Mouse (Mus musculus) left cerebral cortex, postnatal 4 days (tissue): ENCODE results near the gene Pax3. TPM values are rescaled to one million over a fixed set of nuclear protein-coding genes. Genes with fewer than 3 reads are reported as not detected.

Experiments
- DNase-seq: peaks from one replicate; pipeline ENCODE4 v3.0.0-alpha.2; 2022
- intact Hi-C: fragments of 180-260 bp; cut with DNase I; formaldehyde crosslinking; loops from one replicate; pipeline ENCODE4 v1.15.1; 2025
- total RNA-seq, 2 experiments: library from RNA; stranded (reverse); gene quantifications; 2 replicates each; pipeline ENCODE4 v1.2.3; 2021

The Pax3 gene
- total RNA-seq, 2 experiments from 2014 or later: not detected

DNA sequence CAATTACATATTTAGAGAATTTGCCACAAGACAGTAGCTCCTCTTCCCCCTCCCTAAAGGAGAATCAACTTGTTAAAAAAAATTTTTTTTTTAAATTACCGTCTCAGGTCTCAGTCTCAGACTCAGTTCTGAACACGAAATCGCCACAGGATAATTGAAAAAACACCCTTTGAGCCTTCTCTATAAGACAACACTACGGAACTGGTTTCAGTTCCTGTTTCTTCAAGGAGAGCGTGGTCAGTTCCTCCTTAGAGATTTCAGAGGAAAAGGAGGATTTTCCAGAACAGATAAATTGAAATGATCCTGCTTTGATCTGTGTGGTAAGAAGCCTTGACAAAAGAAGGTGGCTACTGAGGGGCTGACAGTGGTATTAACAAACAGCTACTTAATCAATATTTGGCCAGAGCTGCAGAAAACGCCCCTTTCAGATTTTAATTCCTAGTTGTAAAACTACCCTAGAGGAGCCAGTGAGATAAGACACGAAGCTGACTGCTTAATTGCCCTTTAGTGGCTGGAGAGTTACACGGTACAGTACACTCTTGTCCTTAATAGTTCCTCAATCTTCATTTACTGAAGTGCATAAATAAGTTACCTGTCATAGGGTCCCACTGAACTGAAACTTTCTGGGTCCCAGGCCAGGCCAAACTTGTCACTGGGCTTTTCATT lies 9.7 kb downstream of the Pax3 start:
- intact Hi-C loops: no loop called here
- no peak for DNase-seq

DNA sequence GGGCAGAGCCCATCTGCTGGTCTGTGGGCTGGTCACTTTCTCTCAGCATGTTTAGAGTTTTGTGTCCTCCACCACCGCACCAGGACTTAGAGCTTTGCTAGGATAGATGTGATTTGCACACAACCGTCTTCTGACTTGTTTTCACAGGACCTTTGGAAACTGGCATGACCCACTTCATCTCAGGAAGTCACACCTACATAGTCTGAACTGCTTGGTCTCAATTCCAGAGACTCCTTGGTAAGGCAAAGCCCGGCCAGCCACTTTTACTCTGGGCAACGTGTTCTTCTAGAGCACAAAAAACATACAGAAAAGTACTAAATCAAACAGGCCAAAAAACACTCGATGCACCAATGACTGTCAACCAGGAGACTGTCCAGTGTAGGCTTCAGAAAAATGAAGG lies 14.0 kb downstream of the Pax3 start:
- intact Hi-C loops: no loop called here
- no peak for DNase-seq

DNA sequence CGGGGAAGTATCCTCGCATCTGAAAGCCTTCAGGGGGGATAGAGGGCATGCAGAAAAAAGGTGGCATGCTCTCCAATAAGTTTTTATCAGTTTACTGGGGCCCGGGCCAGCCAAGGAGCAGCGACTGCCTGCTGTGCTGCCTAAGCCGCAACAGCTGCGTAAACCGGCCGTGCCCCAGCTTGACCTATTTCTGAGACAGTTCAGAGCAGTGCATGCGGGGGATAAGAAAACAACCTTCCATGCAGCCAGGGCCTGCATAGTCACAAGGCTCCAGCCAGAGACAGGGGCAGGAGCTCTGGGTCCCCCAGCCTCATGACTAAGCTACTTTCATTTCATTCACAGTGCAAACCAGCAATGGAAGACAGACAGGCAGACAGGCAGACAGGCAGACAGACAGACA lies 15.1 kb downstream of the Pax3 start:
- intact Hi-C loops: no loop called here
- DNase-seq: peak; percentile 51

DNA sequence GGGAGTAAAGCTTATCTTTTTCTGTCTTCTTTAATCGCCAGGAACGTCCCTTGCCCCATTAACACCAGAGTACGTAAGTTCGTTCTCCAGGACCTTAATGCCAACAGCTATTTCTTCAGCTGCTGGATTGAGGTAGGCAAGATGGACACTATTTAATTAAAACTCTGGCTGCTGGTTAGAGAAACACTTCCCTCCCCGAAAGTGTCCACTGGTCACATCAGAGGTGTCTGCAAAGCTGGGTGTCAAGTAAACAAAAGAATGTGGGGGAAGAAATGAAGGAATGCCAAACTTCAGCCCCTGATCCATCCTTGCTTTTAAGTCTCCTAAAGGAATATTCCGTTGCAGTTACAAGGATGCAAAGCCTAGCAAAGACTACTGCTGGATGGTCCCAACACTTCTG lies 24.6 kb downstream of the Pax3 start:
- no peak for DNase-seq
- intact Hi-C loops: no loop called here

DNA sequence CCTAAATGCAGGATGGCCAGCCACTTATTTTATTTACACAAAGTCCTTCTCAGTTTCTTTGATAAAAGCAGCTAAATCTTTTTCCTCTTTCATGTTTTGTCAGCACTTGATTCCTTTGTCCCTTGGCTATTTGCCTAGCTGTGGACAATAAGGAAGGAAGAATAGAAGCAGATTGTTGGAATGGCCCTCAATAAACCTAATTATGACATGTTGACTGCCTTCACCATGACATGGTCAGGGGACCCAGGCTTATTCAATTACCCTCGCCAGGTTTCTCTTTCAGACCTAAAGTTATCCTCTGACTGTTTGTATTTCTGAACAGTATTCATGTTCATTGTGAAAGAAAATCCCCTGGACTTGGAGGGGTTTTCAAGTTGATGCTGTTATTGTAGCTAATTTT lies 25.3 kb downstream of the Pax3 start:
- no peak for DNase-seq
- intact Hi-C loops: no loop called here

DNA sequence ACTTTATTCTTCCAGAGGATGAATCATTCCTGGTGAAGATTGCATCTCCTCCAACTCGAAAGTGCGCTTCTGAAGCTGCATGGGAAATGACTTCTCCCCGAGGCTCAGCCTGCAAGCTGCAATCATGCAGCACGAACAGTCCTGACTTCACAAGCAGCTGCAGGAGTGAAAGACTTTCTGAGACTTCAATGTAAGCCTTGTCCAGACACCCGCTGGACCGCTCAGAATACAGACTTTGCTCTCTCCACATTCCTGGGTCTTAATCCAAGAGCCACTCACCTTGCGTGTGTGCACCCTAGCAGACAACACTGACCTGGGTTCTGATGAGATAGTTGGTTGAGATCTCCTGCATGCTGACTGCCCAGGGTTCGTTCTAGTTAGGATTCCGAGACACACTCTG lies 26.2 kb downstream of the Pax3 start:
- intact Hi-C loops: no loop called here
- DNase-seq: no peak

DNA sequence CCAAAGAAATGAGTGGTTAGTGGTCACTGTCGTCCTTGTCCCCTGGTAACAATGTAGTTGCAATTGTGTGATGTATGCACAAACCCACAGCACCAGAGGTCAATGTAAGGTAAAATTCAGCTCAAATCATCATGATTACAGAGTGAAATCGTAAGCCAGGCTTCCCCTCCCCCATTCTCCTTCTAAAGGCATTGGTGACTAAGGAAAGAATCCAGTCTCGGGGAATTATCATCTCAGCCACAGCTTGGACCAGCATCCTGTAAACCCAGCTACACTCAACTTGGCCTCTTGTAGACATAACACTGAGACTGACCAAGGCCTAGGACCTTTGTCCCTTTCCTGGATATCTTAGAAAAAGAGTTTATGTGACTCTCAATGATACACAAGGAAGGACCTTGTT lies 28.1 kb downstream of the Pax3 start:
- intact Hi-C loops: no loop called here

DNA sequence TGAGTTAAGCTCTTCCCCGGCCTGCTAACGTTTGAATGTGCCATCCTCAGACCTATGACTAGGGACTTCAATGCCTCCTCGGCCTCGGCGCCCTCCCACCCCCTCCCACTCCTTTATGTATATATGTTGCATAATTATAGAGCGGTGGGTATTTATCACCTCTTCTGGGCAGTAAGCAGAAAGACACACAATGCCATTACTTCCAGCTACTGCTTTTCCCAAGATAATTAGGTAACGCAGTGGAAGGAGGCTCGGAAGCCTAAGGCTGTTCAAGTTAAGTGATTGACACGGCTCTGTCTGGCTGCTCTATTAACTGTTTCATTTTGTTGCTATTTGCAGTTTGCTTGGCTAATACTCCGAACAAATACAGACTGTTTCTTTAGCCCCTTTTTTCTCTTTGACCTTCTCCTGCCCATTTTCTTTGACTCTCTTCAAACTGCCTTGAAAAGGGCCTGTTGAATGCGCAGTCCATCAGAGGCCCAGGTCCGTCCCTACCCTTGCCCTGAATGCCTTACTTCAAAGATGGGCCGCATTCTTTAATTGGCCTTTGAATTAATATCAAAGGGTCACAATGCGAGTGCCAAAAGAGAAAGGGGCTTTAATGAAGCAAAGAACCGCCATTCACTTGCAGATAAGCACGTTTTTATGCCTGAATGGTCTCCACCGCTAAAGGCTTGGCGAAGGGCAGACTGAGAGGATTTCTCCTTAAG lies 29.2 kb downstream of the Pax3 start:
- intact Hi-C loops: no loop called here

More for the DNA sequence above, 28.1 kb downstream of the Pax3 start:
- no peak for DNase-seq

DNA sequence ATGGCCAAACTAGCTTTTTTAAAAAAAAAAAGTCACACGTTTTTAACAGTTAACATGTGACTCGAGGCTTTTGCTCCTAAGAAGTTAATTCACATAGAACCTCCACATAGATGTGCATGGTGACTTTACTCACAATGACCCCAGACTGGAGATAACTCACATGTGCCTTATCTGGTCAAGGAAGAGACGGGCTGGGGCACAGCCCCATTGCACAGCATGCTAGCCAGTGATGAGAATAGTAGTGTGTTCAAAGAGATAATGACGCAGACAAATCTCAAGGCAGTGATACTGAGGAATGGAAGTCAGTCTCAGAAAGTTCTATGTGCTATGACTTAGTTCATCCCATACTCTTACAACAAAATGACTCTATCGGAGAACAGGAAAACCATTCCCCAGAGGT lies 35.2 kb downstream of the Pax3 start:
- intact Hi-C loops: no loop called here
- no peak for DNase-seq

More for the DNA sequence above, 29.2 kb downstream of the Pax3 start:
- no peak for DNase-seq

DNA sequence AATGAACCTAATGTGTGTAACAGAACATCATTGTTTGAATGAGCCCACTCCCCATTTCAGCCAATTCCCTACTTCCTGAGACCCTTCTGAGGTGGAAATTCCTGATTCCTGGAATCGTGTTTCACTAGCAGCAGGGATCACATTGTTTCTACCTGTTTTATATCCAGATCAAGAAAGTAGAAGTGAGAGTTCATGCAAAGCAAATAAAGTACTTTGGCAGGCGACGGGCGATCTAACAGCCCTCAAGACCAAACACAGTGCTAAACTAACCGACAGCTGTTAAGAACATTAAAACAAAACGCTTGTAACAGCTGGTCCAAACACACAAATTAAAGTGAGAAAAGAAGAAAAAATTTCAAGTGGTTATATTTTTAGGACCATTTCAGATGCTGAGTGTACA lies 39.0 kb downstream of the Pax3 start:
- intact Hi-C loops: no loop called here
- DNase-seq: no peak

DNA sequence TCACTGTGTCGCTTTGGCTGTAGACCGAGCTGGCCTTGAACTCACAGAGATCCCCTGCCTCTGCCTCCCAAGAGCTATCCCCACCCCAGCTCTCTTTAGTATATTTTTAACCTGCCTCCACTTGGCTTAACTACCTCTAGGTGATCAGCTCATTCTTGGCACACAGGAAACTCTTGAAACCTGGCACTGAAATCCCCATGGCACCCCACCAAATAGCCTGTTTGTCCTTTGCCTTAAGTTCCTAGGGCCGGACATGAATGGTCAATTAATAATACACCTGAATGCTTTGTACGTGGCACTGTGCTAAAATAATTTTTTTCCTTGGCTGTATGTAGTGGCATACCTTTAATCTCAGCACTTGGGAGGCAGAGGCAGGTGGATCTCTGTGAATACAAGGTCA lies 41.1 kb downstream of the Pax3 start:
- intact Hi-C loops: no loop called here
- DNase-seq: no peak

DNA sequence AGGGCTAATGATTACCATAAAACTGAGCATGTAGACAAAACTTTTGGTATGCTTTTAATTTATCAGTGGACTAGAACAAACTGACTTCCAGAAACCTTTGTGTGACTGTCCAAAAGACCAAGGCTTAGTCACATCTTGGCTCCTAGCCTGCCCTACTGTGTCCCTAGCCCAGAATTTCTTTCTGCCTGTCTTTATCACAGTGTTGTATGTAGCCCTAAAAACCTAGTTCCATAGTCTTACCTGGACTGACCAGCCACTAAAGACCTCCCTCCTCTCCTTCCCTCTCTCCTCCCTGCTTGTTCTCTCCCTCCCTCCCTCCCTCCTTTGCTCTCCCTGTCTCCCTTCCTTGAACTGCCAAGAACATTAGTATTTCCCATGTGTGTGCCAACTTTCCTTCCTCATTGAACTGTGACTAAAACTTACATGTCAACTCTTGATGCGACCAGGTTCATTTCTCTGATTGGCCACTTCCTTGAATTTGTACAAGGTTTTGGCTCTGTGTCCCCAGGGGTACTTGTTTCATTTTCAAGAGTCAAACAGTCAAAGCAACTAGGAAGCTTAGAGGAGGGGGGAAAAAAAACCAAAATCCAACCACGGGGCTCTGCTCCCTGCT lies 48.8 kb downstream of the Pax3 start:
- intact Hi-C loops: no loop called here
- no peak for DNase-seq

DNA sequence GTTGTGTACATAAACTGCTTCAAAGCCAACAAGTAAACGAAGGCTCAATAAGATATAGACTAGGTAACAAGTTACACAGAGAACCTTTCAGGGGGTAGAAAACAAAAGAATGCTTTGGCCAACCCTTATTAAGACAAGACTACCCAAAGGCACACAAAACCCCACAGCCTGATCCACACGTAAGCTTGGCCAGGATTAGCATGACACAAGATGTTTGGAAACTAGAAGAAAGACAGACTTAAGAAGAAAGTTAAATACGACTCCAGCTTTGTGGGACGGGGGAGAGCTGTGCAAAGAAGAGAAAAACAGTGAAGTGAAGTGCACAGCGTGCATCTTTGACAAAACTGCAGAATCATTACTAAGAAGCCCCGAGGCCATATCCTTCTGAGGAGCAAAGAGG lies 53.5 kb downstream of the Pax3 start:
- no peak for DNase-seq
- intact Hi-C loops: no loop called here

DNA sequence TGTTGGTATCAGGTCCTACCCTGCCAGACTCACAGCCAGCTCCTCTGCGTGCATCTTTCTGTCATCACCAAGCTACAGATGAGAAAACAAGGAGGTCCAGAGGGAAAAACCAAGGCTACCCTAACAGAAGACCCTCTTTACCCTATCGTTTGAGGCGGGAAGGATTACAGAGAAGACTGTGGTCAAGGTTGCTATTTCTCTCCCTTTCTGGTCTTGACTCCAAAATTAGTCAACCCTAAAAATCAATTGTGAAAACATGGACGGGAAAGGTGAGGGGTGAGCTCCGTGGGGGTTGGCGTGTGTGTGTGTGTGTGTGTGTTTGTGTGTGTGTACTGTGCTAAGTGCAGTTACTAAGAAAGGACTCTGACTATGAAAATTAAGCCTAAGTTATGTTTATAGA lies 54.0 kb downstream of the Pax3 start:
- no peak for DNase-seq
- intact Hi-C loops: no loop called here

DNA sequence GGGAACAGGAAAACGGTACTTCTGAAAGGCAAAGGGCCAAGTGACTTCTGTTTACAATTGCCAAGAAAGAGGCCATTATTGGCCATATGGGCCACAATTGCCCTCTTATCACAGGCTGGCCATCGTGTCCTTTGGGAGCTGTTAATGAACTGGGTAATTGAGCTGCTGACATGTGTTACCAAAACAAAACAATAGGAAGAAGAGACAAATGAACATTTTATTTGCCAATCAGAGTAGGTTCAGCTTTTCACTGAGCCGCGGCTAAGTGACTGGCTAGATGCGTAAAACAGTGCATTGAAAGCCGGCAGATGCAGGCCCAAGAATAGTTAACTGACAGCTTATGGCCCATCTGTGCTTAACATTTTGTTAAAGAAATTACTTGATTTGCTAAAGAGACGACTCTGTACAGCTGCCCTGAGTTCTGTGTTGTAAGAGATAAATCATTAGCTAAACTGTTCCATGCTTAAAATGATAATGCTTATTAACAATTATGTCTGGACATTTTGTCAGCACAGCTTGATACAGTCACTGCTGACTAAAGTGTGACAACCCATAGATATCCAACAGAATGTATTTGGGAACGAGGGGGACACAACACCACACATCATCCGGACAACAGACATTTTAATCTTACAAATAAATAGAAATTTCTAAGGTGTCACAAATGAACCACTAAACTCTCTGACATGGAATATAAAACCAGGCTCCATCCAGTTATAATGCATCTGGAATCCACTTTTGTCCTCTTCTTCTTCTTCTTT lies 55.0 kb downstream of the Pax3 start:
- intact Hi-C loops: no loop called here

DNA sequence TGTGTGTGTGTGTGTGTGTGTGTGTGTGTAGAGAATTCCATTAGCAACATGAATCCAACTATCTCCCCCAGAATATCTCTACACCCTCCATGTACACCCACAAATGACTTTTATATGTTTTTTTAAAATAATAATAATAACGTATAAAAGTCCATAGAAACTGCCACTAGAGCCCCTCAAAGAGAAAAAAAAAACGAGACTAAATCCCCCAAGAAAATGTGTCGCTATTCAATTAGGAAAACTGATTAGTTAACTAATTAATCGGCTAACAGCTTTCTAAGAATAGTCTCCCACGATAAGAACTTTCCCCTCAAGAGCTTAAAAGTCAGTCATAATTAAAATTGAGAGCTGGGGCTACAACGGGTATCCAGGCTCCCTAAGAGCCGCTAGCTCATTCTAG lies 55.6 kb downstream of the Pax3 start:
- intact Hi-C loops: no loop called here
- no peak for DNase-seq

More for the DNA sequence above, 55.0 kb downstream of the Pax3 start:
- DNase-seq: peak; percentile 45

DNA sequence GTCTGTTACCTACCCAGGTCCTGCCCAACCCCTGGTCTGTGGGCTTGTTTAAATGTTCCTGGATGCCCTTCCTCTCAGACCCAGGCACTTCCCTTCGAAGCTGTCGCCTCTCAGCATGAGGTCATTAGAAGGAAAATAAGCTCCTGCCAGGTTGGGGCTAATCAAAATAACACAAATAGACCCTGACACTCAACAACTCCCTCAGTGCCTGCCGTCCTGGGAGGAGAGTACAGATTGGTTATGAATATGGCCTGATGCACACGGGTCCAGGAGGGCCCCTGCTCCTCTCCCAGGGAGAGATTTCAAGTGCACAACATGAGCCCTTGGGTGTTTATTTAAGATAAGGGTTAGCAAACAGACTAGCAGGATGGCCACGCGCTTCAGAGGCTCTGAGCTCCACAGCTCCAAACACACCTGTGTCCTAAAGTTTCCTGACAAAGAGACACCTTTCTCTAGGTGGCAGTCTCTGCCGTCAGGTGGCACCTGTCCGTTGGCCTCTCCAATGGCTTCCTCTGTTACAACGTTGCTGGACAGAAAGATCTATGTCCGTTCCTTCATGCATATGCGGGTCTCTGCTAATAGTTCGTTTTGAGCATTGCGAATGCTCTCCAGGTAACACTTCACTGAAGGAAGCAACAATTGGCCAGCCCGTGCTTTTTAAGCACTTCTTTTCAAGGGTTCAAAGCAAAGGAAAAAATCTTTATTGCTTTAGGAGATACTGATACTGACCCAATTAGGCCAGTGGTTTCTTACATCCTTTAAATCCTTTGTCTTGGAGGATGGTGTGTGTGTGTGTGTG lies 56.2 kb downstream of the Pax3 start:
- intact Hi-C loops: no loop called here
- no peak for DNase-seq

DNA sequence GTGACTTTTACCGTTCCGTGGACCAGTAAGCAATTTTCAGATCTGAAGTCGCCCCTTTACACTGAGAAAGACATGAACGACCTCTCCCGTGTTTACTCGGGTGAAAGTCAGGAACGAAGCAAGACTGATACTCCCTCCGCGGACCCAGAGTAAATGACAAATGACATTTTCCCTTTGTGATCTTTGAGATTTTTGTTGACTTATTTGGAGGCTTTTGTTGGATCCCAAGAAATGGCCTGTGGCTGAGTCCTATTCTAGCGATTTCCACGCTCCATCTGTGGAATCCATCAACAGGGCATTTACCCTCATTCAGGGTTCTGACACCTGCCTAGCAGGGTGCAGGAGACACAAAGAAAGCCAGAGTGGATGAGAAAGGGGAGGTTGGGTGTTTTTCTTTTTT lies 57.6 kb downstream of the Pax3 start:
- intact Hi-C loops: no loop called here
- no peak for DNase-seq

DNA sequence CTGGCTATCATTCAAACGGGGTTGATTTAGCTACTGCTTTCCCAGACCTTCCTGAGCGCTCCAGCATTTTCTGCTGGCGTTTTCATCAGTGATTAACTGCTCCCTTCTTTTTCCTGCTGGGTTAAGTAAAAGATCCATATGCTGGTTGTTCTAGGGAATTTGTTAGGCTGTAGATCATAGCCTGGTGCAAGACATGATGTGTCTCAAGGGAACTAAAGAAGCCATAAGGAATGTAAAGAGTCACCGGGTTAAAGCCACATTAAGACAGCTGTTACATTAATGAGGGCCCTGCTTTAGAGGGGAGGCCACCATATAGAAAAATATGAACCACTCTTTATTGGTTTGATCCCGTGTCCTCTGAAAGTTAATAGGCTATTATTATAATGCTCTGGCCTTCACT lies 67.7 kb downstream of the Pax3 start:
- DNase-seq: no peak
- intact Hi-C loops: no loop called here

DNA sequence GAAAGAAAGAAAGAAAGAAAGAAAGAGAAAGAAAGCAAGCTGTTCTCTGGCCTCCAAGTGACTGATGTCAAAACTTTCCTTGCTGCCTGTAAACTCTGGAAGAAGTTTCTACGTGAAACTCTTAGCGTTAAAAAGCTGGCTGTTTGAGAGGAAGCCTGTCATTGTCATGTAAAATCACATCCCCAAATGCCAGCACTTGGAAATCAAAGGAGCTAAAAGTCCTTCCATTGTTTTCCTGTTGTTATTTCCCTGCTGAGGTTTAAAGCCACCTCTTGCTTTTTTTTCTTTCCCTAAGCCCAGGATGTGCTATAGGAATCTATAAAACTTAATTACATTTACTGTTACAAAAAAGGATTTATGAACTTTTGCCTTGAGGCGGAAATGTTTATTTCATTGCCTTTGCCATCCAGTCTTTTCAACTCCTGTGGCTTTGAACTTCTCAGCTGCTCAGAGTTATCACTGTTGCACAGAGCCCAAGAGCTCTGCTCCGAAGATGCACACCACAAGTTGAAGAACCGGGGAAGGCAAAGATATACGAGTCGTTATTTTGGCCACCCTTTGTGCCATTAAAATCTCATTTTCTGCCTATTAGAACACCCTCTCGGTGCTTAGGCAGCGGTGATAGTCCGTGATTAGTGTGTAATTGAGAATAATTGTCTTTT lies 76.9 kb downstream of the Pax3 start:
- intact Hi-C loops: no loop called here

More for the DNA sequence above, 76.9 kb downstream of the Pax3 start:
- no peak for DNase-seq
